Mouse (Mus musculus) heart, adult 9 months (tissue): ENCODE measurements around the gene Cyp11a1.
A peak's percentile ranks its signal among the peaks of the same experiment; 100 is the strongest.

Source experiments
- DNase-seq, 2 experiments: peaks; one replicate each; pipeline ENCODE4 v3.0.0; 2022; ENCODE audit warnings: low spot score in 2 of 2

Cyp11a1 gene

GRCm38 (mm10) chr9:58008336-58009014 is 2.3 kb downstream of the Cyp11a1 start:
- DNase-seq: no peak

GRCm38 (mm10) chr9:58009015-58009362 is 2.8 kb downstream of the Cyp11a1 start:
- DNase-seq: peak; percentile 74 to 75

GRCm38 (mm10) chr9:58009588-58009987 is 3.4 kb downstream of the Cyp11a1 start:
- no peak for DNase-seq

DNA sequence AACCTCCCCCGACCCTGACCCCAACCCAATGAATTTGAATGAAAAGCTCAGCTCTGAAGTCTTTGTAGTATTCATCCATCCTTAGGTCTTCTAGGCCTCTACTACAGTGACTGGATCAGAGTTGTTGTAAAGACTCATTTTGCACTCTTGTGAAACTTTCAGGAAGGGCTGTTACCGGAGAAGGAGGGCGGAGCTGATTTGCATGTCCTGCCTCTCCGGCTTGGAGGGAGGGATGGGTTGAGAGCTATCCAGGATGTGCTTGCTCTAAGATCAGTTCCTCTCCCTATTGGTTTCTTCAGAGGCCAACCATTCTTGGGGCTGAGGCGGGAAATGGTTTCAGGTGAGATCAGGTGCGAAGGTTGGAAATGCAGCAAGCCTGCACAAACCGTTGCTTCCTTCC is 4.8 kb downstream of the Cyp11a1 start:
- no peak for DNase-seq

GRCm38 (mm10) chr9:58011552-58011951 is 5.3 kb downstream of the Cyp11a1 start:
- DNase-seq: no peak

GRCm38 (mm10) chr9:58012486-58012885 is 6.3 kb downstream of the Cyp11a1 start:
- no peak for DNase-seq

DNA sequence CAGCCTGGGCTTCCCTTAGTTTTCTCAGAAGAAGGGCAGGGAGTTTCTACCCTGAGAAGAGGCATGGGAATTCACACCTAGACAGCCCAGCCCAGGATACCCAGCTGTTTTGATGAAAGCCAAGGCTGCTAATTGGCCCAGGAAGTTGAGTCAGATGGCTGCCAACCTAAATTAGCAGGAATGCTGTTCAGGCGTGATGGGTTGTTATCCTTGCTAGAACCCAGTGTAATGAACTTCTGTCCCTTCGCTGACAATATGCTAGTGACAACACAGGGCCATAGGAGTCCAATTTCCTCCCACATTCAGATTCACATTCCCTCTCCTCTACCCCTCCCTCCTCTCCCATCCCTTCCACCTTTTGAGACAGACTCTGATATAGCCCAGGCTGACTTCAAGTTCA is 6.7 kb downstream of the Cyp11a1 start:
- no peak for DNase-seq

- no peak for DNase-seq
Observed at GRCm38 (mm10) chr9:58014393-58015160, 8.4 kb downstream of the Cyp11a1 start.

GRCm38 (mm10) chr9:58015856-58016255 is 9.6 kb downstream of the Cyp11a1 start:
- no peak for DNase-seq

GRCm38 (mm10) chr9:58016962-58017361 is 10.8 kb downstream of the Cyp11a1 start:
- no peak for DNase-seq

DNA sequence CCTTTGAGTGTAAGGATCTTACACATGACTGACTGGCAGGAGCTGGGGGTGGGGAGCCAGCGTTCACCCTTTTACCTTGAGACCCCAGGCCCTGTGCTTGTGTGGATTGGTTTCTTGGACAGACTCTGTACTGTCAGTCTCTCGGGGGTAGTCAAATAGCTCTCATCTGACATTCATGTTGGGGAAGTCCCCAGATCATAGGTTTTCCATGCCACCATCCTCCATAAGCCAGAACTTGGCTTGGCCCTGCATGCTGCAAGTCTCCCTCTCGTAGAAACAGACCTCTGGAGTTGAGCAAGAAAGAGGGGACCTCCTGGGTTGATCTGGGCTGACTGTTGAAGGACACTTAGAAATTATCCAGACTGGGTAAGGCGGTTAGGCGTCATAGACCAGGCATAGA is 12.2 kb downstream of the Cyp11a1 start:
- no peak for DNase-seq

- DNase-seq: no peak
Observed at GRCm38 (mm10) chr9:58025995-58026394, 19.8 kb downstream of the Cyp11a1 start.

GRCm38 (mm10) chr9:58027426-58028180 is 21.4 kb downstream of the Cyp11a1 start:
- DNase-seq: no peak

- DNase-seq: no peak
Observed at GRCm38 (mm10) chr9:58028841-58029240, 22.6 kb downstream of the Cyp11a1 start.

DNA sequence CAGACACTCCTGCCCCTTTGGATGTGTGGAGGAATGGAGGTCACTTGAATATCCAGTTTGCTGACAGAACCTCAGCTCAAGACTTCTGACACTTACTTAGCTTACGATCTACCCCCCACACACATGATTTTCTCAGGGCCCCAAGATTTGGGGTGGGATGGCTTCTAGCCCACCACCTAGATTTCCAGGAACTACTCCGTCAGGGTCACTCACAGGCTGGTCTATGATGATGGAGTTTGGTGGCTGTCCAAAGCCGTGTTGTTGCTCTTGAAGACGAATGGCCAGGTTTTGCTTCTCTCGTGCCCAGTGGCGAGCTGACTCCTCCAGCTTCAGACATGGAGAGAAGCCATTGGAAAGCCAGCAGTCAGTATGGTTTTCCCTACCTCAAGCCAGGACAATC is 23.4 kb downstream of the Cyp11a1 start:
- DNase-seq: no peak

DNA sequence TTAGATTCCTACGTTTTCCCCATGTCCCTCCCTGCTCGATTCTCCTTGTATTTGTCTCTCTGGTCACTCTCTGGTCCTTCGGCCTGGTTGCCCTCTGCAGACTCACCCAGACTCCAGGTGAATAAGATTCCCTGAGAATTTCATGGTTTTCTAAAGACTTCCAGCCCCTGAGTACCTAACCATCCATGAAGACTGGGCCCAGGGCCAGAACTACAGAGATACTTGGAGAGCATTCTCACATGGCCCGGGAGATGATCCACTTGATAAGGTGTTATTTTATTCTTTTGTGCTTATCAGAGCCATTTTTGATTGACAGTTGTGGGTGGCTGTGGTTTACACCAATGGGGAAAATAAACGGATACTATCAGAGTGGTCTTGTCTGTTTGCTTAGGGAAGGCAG is 25.7 kb downstream of the Cyp11a1 start:
- no peak for DNase-seq

- DNase-seq: no peak
Observed at GRCm38 (mm10) chr9:58035519-58035918, 29.3 kb downstream of the Cyp11a1 start.

GRCm38 (mm10) chr9:58035951-58036698 is 29.9 kb downstream of the Cyp11a1 start:
- no peak for DNase-seq

DNA sequence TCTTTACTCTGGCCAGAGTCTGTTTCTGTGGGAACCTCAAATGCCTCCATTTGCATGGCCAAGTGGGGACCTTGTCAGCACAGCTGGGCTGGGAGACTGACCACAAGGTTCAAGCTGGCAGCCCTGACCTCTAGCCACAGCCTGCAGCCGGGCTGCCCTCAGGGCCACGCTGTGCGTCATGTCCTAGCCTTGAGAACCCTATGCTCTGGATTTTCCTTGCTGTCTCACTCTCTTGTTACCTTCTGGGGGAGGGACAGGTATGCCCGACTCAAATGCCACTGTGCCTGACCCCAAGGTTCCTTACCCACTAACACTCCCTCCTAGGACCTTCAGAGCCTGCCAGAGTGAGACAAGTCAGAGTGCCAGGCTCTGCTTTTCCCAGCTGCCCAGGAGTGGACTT is 30.8 kb downstream of the Cyp11a1 start:
- no peak for DNase-seq

DNA sequence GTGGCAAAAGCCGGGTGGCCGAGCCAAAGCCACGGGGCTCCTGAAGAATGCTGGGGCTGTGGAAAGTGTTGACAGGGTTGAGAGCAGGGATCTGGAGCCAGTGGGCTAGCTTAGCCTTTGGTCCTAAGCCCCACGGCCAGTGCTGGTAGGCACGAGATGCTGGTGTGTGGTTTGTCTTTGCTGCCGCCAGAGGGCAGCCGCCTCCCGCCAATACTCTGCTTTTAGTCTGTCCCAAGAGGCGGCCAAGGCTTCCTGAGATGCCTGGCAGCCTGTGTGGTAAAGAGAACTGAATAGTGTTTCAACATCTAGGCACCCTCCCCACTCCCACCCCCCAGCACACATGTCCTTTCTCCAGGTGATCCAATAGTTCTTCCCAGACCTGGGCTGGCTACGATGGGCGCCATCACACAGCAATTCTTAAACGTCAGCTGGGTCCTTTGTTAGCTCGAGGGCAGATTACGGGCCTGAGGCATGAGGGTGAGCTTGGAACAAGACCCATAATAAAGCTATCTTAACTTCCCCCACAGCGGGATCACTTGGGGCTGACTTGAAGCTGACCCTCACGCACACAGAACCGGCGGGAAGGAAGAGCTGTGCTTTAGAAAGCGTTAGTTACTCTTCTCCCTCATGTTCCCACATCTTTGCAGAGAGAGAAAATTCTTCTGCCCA is 32.4 kb downstream of the Cyp11a1 start:
- peak; percentile 63 to 74 for DNase-seq

DNA sequence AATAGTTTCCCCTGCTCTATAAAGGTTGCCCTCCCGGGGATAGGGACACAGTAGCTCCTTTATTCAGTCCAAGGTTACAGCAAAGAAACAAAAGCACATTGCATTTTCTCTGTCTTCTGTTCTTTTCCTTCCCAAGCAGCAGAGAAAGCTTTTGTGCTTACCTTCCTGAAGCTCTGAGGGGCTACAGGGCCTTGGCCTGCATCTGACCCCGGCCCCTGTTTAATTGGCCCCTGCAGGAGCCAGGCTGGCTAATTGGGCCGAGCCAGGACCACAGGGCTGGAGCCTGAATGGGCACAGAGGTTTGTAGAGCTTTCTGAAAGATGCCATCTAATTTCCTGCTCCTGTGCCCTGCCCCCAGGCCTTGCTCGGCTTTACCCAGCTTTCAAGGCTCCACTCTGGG is 34.8 kb downstream of the Cyp11a1 start:
- DNase-seq: no peak
